Mouse (Mus musculus) neural tube, embryonic 12.5 days (tissue): ENCODE measurements around the gene Sp100. TPM values are rescaled to one million over a fixed set of nuclear protein-coding genes. Genes with fewer than 3 reads are reported as not detected.

ENCODE experiments used
- ATAC-seq: fragments of 200-750 bp; cut with Nextera tagmentation; 2 replicates; pipeline ENCODE4 v1.8.0; 2017; ENCODE audit warnings: low read depth, mild to moderate bottlenecking, moderate TSS enrichment, moderate library complexity; ENCODE audit not compliant: low FRiP score
- H3K27ac ChIP-seq: fragments of 300-500 bp; sonication (generic); 2 replicates; pipeline ENCODE4 v1.5.1; 2016
- H3K27me3 ChIP-seq: fragments of 300-500 bp; sonication (generic); replicated peaks from 2 replicates; pipeline ENCODE4 v1.6.1; 2016; ENCODE audit warnings: mild to moderate bottlenecking
- H3K36me3 ChIP-seq: fragments of 300-500 bp; sonication (generic); 2 replicates; pipeline ENCODE4 v1.6.1; 2016; ENCODE audit warnings: mild to moderate bottlenecking
- H3K4me1 ChIP-seq: fragments of 300-500 bp; sonication (generic); 2 replicates; pipeline ENCODE4 v1.6.1; 2016
- H3K4me2 ChIP-seq: fragments of 300-500 bp; sonication (generic); replicated peaks from 2 replicates; pipeline ENCODE4 v1.6.1; 2016; ENCODE audit warnings: mild to moderate bottlenecking
- H3K4me3 ChIP-seq: fragments of 300-500 bp; sonication (generic); 2 replicates; pipeline ENCODE4 v1.5.1; 2016
- H3K9ac ChIP-seq: fragments of 300-500 bp; sonication (generic); 2 replicates; pipeline ENCODE4 v1.6.1; 2016; ENCODE audit warnings: mild to moderate bottlenecking
- H3K9me3 ChIP-seq: fragments of 300-500 bp; sonication (generic); 2 replicates; pipeline ENCODE4 v1.6.1; 2016; ENCODE audit warnings: mild to moderate bottlenecking
- WGBS: fragments of 180-500 bp; shearing (Covaris S2); methylation state at CpG from one replicate; pipeline ENCODE4 v1.1.7; 2016; 5-methylcytosine and 5-hydroxymethylcytosine counted together
- polyA plus RNA-seq: library from polyadenylated mRNA; unstranded; fragments of >200 nt; fragmentation: Nextera tagmentation; extraction: Ambion mirVana; gene quantifications from 2 replicates; pipeline ENCODE4 v1.2.1, GENCODE M21; 2016

The Sp100 gene
- polyA plus RNA-seq, 1 experiment from 2014 or later = 0.57 TPM

DNA sequence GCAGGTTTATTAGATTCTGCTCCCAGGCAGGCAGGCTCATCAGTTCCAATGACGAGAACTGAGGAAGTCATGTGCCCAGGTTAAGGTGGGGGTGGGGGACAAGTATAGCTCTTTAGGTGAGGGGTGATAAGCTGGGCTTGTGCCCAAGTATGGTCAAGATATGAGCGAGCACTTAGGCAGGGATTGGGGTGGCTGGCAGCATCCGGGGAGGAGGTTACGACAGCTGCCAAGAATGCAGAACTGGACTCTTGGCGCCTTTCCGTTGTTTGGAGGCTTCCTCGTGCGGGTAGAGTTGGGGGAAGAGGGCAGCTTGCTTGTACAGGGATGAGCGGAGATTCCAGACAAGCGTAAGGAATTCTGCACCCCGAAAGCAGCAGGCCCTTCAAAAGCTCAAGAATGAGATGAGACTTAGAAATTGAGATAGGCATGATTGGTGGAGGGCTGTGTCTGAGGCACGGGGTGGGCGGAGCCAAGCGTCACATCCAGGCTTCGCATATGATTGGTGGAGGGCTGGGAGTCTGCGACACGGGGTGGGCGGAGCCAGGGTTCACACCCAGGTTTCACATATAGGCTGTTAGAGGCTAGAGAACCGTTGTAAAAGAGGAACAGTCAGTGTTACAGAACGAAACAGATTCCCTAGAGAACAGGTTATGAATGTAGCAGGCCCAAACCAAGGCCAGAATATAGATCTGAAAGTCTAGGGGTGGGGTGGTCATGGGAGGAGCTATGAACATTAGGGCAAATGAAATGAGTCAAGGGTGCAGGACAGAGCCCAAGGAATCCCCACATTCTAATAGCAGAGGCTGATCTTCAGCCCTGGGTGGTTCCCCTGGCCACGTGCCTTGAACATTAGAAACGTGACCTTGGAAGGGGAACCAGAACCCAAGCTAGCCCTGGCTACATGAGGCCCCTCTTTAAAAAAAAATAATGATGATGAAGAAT lies 53.7 kb downstream of the Sp100 start:
- H3K9ac ChIP-seq = no peak overlapping the region
- 26% methylated on average over 22 of the region's 22 CpGs for WGBS
- no peaks in the 10 kb centered on the region for H3K4me1 ChIP-seq
- no peaks in the 10 kb centered on the region for H3K27me3 ChIP-seq
- H3K4me2 ChIP-seq = peak overlapping the region; percentile 59
- H3K36me3 ChIP-seq = no peaks in the 10 kb centered on the region
- no peak overlapping the region for H3K27ac ChIP-seq
- no peaks in the 10 kb centered on the region for H3K9me3 ChIP-seq
- peak overlapping the region; percentile 31 for H3K4me3 ChIP-seq
- peak; percentile 99 for ATAC-seq

DNA sequence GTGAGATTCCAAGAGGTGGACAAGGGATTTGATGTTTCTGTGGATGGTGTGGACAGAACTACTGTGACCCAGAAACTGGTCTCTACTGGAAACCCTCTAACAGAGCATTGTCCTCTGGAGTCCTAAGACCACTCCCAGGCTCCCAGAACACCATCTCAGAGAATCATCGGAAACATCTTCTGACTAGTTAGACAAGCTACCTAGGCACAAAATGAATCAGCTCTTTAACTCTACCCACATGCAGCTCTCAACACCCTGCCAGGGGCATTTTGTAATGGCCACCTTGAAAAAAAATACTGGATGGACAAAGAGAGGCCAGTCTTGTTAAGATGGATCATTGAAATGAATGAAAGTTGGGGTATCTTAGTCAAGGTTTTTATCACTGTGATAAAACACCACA lies 55.8 kb downstream of the Sp100 start:
- H3K4me3 ChIP-seq = no peak overlapping the region
- H3K9me3 ChIP-seq = no peaks in the 10 kb centered on the region
- H3K9ac ChIP-seq = no peak overlapping the region
- H3K27ac ChIP-seq = no peak overlapping the region
- no peak for ATAC-seq
- no peaks in the 10 kb centered on the region for H3K4me1 ChIP-seq
- H3K4me2 ChIP-seq = no peak overlapping the region
- 97% methylated on average over 1 of the region's 1 CpGs for WGBS
- H3K27me3 ChIP-seq = no peaks in the 10 kb centered on the region
- H3K36me3 ChIP-seq = no peaks in the 10 kb centered on the region

DNA sequence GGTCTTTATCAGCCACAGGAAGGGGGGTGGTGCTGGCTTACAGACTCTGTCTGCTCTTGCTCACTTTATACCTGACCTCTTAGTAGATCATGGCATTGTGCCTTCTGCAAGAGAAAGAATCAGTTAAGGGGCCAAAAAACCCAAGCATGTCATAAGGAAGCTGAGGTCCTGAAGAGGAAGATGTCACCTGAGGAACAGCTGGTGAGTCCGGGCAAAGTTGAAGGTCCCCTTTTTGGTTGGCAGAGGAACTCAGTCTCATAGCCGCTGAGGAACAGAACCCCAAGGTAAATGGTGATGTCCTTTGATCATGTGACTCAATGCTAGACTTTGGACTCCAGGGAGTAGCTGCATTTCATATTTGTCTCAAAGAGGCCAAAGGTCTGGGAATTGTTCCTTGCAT lies 57.0 kb downstream of the Sp100 start:
- no peak overlapping the region for H3K4me2 ChIP-seq
- H3K36me3 ChIP-seq = no peaks in the 10 kb centered on the region
- WGBS = 94% methylated on average over 2 of the region's 2 CpGs
- no peak for ATAC-seq
- H3K4me3 ChIP-seq = no peak overlapping the region
- H3K9ac ChIP-seq = no peak overlapping the region
- no peaks in the 10 kb centered on the region for H3K4me1 ChIP-seq
- H3K27ac ChIP-seq = no peak overlapping the region
- H3K27me3 ChIP-seq = no peaks in the 10 kb centered on the region
- H3K9me3 ChIP-seq = no peaks in the 10 kb centered on the region

GRCm38 (mm10) chr1:85714501-85714900 lies 64.7 kb downstream of the Sp100 start:
- Histone ChIP-seq H3K36me3 (no peaks in the 10 kb centered on the region), H3K9ac (no peak overlapping the region), H3K4me1 (no peaks in the 10 kb centered on the region), H3K9me3 (no peaks in the 10 kb centered on the region), H3K27me3 (no peaks in the 10 kb centered on the region), H3K4me2 (no peak overlapping the region), H3K4me3 (no peak overlapping the region), H3K27ac (no peak overlapping the region)
- no peak for ATAC-seq

DNA sequence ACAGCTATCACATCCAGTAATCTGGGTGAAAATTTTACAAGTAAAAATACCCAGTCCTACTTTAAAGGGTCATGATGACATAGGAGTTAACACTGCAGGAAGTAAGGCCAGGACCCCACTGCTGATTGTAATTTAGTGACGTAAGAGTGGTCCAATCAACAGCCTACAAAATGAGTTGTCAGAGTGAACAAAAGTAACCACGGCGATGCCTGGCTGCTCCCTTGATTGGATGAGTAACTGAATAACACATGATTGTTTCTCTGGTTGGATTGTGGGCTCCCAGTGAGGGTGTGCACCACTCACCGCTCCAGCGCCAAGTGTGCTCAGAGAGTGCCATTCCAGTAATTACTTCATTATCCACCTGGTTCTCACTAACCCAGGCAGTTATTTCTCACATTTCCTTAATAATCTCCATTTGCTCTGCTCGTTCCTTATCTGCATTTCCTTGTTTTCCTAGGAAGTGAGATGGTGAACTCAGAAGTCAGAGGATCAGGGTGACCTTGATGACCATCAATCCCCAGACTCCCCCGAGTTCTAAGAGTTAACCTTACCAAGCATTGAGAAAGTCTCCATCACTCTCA lies 66.7 kb downstream of the Sp100 start:
- no peak overlapping the region for H3K4me3 ChIP-seq
- H3K9ac ChIP-seq = no peak overlapping the region
- H3K4me2 ChIP-seq = no peak overlapping the region
- no peak overlapping the region for H3K27ac ChIP-seq
- peak; percentile 34; the same call in 1 of the 2 replicates for ATAC-seq
- H3K27me3 ChIP-seq = no peaks in the 10 kb centered on the region
- H3K4me1 ChIP-seq = peaks cover 11% of the 10 kb centered on the region
- 63% methylated on average over 7 of the region's 7 CpGs for WGBS
- no peaks in the 10 kb centered on the region for H3K36me3 ChIP-seq
- no peaks in the 10 kb centered on the region for H3K9me3 ChIP-seq

DNA sequence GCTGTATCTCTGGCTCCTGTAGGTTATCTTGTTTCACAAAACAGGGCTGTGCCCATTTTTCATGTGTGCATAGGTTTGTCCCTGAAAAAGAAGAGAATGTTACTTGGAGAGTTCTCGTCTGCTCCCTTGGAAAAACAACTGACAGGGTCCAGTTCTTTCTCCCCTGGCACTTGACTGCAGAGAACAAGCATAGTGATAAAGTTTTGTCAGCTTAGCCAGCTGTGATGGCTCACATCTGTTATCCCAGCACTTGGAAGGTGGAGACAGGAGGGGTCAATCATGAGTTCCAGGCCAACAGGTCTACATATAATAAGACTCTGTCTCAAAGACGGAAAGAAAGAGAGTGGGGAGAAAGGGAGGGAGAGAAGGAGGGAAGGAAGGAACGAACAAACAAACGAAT lies 69.3 kb downstream of the Sp100 start:
- 79% methylated on average over 4 of the region's 4 CpGs for WGBS
- Histone ChIP-seq H3K27ac (no peak overlapping the region), H3K4me1 (peaks cover 11% of the 10 kb centered on the region), H3K9ac (no peak overlapping the region), H3K4me3 (no peak overlapping the region), H3K36me3 (no peaks in the 10 kb centered on the region), H3K9me3 (no peaks in the 10 kb centered on the region), H3K27me3 (no peaks in the 10 kb centered on the region), H3K4me2 (no peak overlapping the region)
- ATAC-seq = no peak

DNA sequence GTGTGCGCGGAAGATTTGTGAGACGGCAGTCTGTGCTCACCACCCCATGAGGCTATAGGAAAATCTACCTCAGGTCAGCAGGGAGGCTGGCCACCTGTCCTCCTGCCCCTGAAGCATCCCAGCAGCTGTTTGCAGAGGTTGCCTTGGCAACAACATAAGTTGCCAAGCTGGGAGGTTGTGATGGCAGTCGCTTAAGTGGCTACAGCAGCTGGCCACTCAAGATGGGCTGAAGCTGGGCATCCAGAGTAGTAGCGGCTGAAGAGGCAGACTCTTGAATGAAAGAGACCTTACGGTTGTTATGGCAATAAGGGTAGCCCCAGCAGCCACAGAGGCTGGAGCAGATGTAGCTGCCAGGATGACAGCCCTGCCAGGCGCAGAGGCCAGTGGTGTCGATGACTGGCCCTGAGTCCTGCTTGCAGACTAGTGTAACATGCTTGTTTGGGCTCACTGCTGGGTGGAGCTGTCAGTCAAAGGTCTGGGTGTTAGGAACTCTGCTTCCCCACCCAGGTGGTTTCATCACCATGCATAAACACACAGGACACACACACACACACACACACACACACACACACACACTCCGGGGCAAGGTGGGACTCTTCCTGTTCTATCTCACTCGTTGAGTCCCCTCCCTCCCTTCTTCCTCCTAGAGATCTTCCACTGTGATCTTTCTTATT lies 70.6 kb downstream of the Sp100 start:
- H3K9ac ChIP-seq = no peak overlapping the region
- no peak overlapping the region for H3K27ac ChIP-seq
- no peak overlapping the region for H3K4me3 ChIP-seq
- H3K4me1 ChIP-seq = peaks cover 11% of the 10 kb centered on the region
- no peaks in the 10 kb centered on the region for H3K27me3 ChIP-seq
- WGBS = 64% methylated on average over 10 of the region's 10 CpGs
- no peaks in the 10 kb centered on the region for H3K36me3 ChIP-seq
- H3K4me2 ChIP-seq = no peak overlapping the region
- ATAC-seq = peak; percentile 75
- H3K9me3 ChIP-seq = no peaks in the 10 kb centered on the region

GRCm38 (mm10) chr1:85730471-85730870 lies 80.7 kb downstream of the Sp100 start:
- ATAC-seq = no peak

DNA sequence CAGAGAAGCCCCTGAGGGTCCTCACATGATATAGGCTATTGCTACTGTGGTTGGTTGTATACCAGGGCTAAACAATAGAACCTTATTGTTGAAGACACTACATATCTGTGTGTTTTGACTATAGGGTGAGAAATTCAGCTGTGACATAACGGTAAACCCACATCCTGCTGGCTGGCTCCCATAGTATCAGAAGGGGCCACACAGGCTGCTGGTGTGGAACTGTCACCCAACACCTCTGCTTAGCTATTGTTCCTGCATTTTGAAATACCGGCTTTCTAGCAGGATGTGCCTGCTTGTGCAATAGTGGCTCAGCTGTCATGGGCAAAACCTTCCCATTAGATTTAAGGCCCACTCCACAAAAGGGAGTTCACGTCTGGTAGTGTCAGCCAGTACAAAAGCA lies 82.8 kb downstream of the Sp100 start:
- no peaks in the 10 kb centered on the region for H3K27me3 ChIP-seq
- H3K9me3 ChIP-seq = no peaks in the 10 kb centered on the region
- 0 out of 2 replicates have a peak, but pooled peaks cover 2% of the 10 kb centered on the region for H3K4me1 ChIP-seq
- no peak overlapping the region for H3K9ac ChIP-seq
- H3K4me2 ChIP-seq = no peak overlapping the region
- ATAC-seq = no peak
- no peak overlapping the region for H3K27ac ChIP-seq
- 74% methylated on average over 3 of the region's 3 CpGs for WGBS
- H3K4me3 ChIP-seq = no peak overlapping the region
- H3K36me3 ChIP-seq = no peaks in the 10 kb centered on the region

More at GRCm38 (mm10) chr1:85730471-85730870, 80.7 kb downstream of the Sp100 start:
- no peaks in the 10 kb centered on the region for H3K36me3 ChIP-seq
- no peaks in the 10 kb centered on the region for H3K4me1 ChIP-seq
- no peak overlapping the region for H3K4me3 ChIP-seq
- no peak overlapping the region for H3K27ac ChIP-seq
- no peaks in the 10 kb centered on the region for H3K27me3 ChIP-seq
- H3K9me3 ChIP-seq = no peaks in the 10 kb centered on the region
- H3K9ac ChIP-seq = no peak overlapping the region
- WGBS = 86% methylated on average over 6 of the region's 6 CpGs
- H3K4me2 ChIP-seq = no peak overlapping the region

GRCm38 (mm10) chr1:85734511-85734910 lies 84.7 kb downstream of the Sp100 start:
- H3K27me3 ChIP-seq = no peaks in the 10 kb centered on the region

DNA sequence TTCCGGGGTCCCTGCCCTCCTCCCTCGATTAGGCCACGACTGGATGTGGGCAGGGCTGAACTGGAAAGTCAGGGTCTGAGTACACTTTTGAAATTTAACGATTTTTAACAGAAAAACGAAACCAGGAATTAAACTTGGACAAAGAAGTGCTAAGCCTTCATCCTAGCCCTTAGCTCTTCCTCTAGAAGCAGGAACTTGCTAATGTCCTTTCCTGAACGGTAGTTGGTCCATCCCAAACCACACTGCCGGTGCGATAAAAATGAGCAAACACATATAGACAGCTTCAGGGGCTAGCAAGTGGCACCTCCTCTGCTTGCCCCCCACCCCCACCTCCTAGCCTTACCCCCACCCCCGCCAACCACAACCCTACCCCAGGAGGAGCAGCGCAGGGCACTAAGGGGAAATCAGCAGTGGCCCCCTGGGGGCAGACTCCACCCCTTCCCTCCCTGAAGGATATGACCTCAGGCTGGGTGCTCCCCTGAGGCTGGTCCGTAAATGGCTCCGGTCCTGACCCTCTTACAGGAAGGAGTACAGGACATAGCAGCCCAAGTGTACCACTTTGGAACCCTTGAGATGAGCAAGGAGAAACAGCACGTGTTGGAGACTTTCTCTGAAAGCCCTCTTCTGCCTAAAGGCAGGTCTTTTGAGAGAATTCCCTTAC lies 85.8 kb downstream of the Sp100 start:
- 79% methylated on average over 13 of the region's 13 CpGs for WGBS
- Histone ChIP-seq H3K27ac (no peak overlapping the region), H3K27me3 (no peaks in the 10 kb centered on the region), H3K9me3 (no peaks in the 10 kb centered on the region), H3K4me2 (no peak overlapping the region), H3K36me3 (no peaks in the 10 kb centered on the region), H3K4me1 (0 out of 2 replicates have a peak, but pooled peaks cover 2% of the 10 kb centered on the region), H3K9ac (no peak overlapping the region), H3K4me3 (no peak overlapping the region)
- ATAC-seq = no peak

More at GRCm38 (mm10) chr1:85734511-85734910, 84.7 kb downstream of the Sp100 start:
- ATAC-seq = no peak
- Histone ChIP-seq H3K36me3 (no peaks in the 10 kb centered on the region), H3K9ac (no peak overlapping the region), H3K4me2 (no peak overlapping the region), H3K9me3 (no peaks in the 10 kb centered on the region), H3K4me3 (no peak overlapping the region), H3K4me1 (0 out of 2 replicates have a peak, but pooled peaks cover 2% of the 10 kb centered on the region), H3K27ac (no peak overlapping the region)
- 78% methylated on average over 1 of the region's 1 CpGs for WGBS
